Mouse (Mus musculus): ENCODE measurements at regions not wholly inside any gene's neighbourhood (a gene's known extent, or its start where the extent isn't known, plus 50 kb on each side); places are given as distances from the start of the nearest gene placed in this dataset.

DNA sequence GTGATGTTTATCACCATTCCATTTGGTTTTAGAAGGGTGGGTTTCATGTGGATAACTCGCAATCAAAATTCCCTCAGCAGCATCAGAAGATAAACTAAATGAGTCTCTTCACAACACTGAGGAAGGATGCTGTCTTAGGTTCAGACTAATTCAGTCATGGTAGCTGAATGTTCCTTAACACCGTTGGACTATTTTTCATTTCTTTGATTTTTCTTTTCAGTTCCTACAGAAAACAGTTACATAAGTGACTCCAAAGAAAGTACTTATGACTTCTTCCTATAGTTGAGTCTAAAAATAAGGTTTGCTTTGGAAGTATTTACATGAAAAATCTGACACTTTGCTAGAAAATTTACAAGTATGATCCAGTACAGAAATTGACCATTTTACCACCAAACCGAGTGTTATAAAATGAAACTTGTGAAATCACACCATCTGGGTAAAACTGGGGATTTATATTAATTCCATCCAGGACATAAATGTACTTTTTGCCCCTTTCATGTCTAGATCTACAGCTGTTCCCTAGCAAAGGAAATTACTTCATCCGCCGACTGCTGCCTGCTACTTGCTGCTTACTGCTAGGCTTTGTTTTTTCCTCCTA, 430.3 kb downstream of the Lipi start:
- TF ChIP-seq CTCF (IDR thresholded peaks at IDR 0.05) (no peak), EP300 (IDR thresholded peaks at IDR 0.05) (no peak)
